Mouse (Mus musculus) neural tube, embryonic 15.5 days (tissue): ENCODE data around the gene Gusb. TPM values are rescaled to one million over a fixed set of nuclear protein-coding genes. Genes with fewer than 3 reads are reported as not detected.
"Not testable (repeated sequence)": the region's sequence is repeated elsewhere in the genome, so short reads cannot be mapped to it uniquely, and the experiment has no call there.

ENCODE experiments used
- ATAC-seq: fragments of 200-750 bp; cut with Nextera tagmentation; 2 replicates; pipeline ENCODE4 v1.8.0; 2017; ENCODE audit warnings: mild to moderate bottlenecking, moderate TSS enrichment, moderate library complexity; ENCODE audit not compliant: low FRiP score
- H3K27ac ChIP-seq: fragments of 300-500 bp; sonication (generic); replicated peaks from 2 replicates; pipeline ENCODE4 v1.5.1; 2015; ENCODE audit warnings: mild to moderate bottlenecking, inconsistent platforms
- H3K27me3 ChIP-seq: fragments of 300-500 bp; sonication (generic); replicated peaks from 2 replicates; pipeline ENCODE4 v1.6.1; 2015; ENCODE audit warnings: inconsistent platforms
- H3K36me3 ChIP-seq: fragments of 300-500 bp; sonication (generic); 2 replicates; pipeline ENCODE4 v1.6.1; 2015; ENCODE audit warnings: inconsistent platforms
- H3K4me1 ChIP-seq: fragments of 300-500 bp; sonication (generic); 2 replicates; pipeline ENCODE4 v1.6.1; 2015; ENCODE audit warnings: inconsistent platforms
- H3K4me2 ChIP-seq: fragments of 300-500 bp; sonication (generic); 2 replicates; pipeline ENCODE4 v1.6.1; 2015; ENCODE audit warnings: inconsistent platforms, mild to moderate bottlenecking, moderate library complexity
- H3K4me3 ChIP-seq: fragments of 300-500 bp; sonication (generic); replicated peaks from 2 replicates; pipeline ENCODE4 v1.5.1; 2015; ENCODE audit warnings: mild to moderate bottlenecking, inconsistent platforms
- H3K9ac ChIP-seq: fragments of 300-500 bp; sonication (generic); replicated peaks from 2 replicates; pipeline ENCODE4 v1.6.1; 2015; ENCODE audit warnings: mild to moderate bottlenecking, inconsistent platforms
- H3K9me3 ChIP-seq: fragments of 300-500 bp; sonication (generic); replicated peaks from 2 replicates; pipeline ENCODE4 v1.6.1; 2016; ENCODE audit warnings: inconsistent platforms
- WGBS: fragments of 180-500 bp; shearing (Covaris S2); methylation state at CpG from one replicate; pipeline ENCODE4 v1.1.7; 2015; ENCODE audit warnings: mixed read lengths; 5-methylcytosine and 5-hydroxymethylcytosine counted together
- polyA plus RNA-seq: library from polyadenylated mRNA; unstranded; fragments of >200 nt; fragmentation: Nextera tagmentation; extraction: Ambion mirVana; gene quantifications from 2 replicates; pipeline ENCODE4 v1.2.1, GENCODE M21; 2015

Gusb gene
- polyA plus RNA-seq, 1 experiment from 2014 or later: 37.8 TPM

- Histone ChIP-seq H3K9me3 (no peaks in the 10 kb centered on the region), H3K27ac (no peak overlapping the region), H3K4me3 (no peak overlapping the region), H3K4me2 (no peak overlapping the region), H3K36me3 (no peaks in the 10 kb centered on the region), H3K9ac (no peak overlapping the region), H3K4me1 (no peaks in the 10 kb centered on the region), H3K27me3 (no peaks in the 10 kb centered on the region)
- no peak for ATAC-seq
- 84% methylated on average over 4 of the region's 4 CpGs for whole genome bisulfite sequencing
These were observed 39.6 kb downstream of the Gusb start for GRCm38 (mm10) chr5:129963224-129963623.

GRCm38 (mm10) chr5:129955792-129956191, 47.1 kb downstream of the Gusb start:
- no peak overlapping the region for H3K4me2 ChIP-seq
- no peak overlapping the region for H3K27ac ChIP-seq
- H3K9ac ChIP-seq: no peak overlapping the region
- no peaks in the 10 kb centered on the region for H3K27me3 ChIP-seq
- no peaks in the 10 kb centered on the region for H3K9me3 ChIP-seq
- 86% methylated on average over 6 of the region's 6 CpGs for WGBS
- H3K36me3 ChIP-seq: no peaks in the 10 kb centered on the region
- H3K4me3 ChIP-seq: no peak overlapping the region
- H3K4me1 ChIP-seq: no peaks in the 10 kb centered on the region
- ATAC-seq: no peak

GRCm38 (mm10) chr5:129954473-129955254, 48.2 kb downstream of the Gusb start:
- H3K4me2 ChIP-seq: no peak overlapping the region
- no peak overlapping the region for H3K27ac ChIP-seq
- H3K4me1 ChIP-seq: no peaks in the 10 kb centered on the region
- H3K9me3 ChIP-seq: no peaks in the 10 kb centered on the region
- 91% methylated on average over 5 of the region's 5 CpGs for WGBS
- H3K27me3 ChIP-seq: no peaks in the 10 kb centered on the region
- no peak for ATAC-seq
- H3K9ac ChIP-seq: no peak overlapping the region
- H3K36me3 ChIP-seq: no peaks in the 10 kb centered on the region
- H3K4me3 ChIP-seq: no peak overlapping the region

- ATAC-seq: no peak
These were observed 50.7 kb downstream of the Gusb start for GRCm38 (mm10) chr5:129952143-129952542.

GRCm38 (mm10) chr5:129947528-129948033, 55.3 kb downstream of the Gusb start:
- ATAC-seq: no peak
- Histone ChIP-seq H3K27me3 (no peaks in the 10 kb centered on the region), H3K4me1 (peaks cover 7% of the 10 kb centered on the region), H3K4me3 (no peak overlapping the region), H3K9me3 (no peaks in the 10 kb centered on the region), H3K36me3 (no peaks in the 10 kb centered on the region), H3K4me2 (no peak overlapping the region), H3K27ac (no peak overlapping the region), H3K9ac (no peak overlapping the region)
- WGBS: 94% methylated on average over 2 of the region's 2 CpGs

More at GRCm38 (mm10) chr5:129952143-129952542, 50.7 kb downstream of the Gusb start:
- no peak overlapping the region for H3K9ac ChIP-seq
- no peaks in the 10 kb centered on the region for H3K36me3 ChIP-seq
- no peaks in the 10 kb centered on the region for H3K27me3 ChIP-seq
- WGBS: 93% methylated on average over 4 of the region's 4 CpGs
- no peaks in the 10 kb centered on the region for H3K4me1 ChIP-seq
- no peak overlapping the region for H3K27ac ChIP-seq
- H3K4me2 ChIP-seq: no peak overlapping the region
- no peaks in the 10 kb centered on the region for H3K9me3 ChIP-seq
- no peak overlapping the region for H3K4me3 ChIP-seq

GRCm38 (mm10) chr5:129943402-129943801, 59.4 kb downstream of the Gusb start:
- no peaks in the 10 kb centered on the region for H3K36me3 ChIP-seq
- no peak overlapping the region for H3K4me2 ChIP-seq
- H3K9me3 ChIP-seq: no peaks in the 10 kb centered on the region
- no peak for ATAC-seq
- H3K4me1 ChIP-seq: peaks cover 8% of the 10 kb centered on the region
- H3K27me3 ChIP-seq: no peaks in the 10 kb centered on the region
- H3K4me3 ChIP-seq: no peak overlapping the region
- no peak overlapping the region for H3K27ac ChIP-seq
- H3K9ac ChIP-seq: no peak overlapping the region
- 86% methylated on average over 1 of the region's 1 CpGs for WGBS

GRCm38 (mm10) chr5:129942073-129942939, 60.5 kb downstream of the Gusb start:
- peak; percentile 56 for ATAC-seq
- Histone ChIP-seq H3K9ac (peak overlapping the region; percentile 79), H3K4me2 (peak overlapping the region; percentile 71), H3K4me3 (peak overlapping the region; percentile 82), H3K27ac (peak overlapping the region; percentile 76)
- H3K9me3 ChIP-seq, H3K36me3 ChIP-seq, H3K27me3 ChIP-seq, H3K4me1 ChIP-seq: not testable (repeated sequence)
- under 1% methylated on average over 37 of the region's 82 CpGs for WGBS

GRCm38 (mm10) chr5:129941495-129942045, 61.3 kb downstream of the Gusb start, which contains the start of gene Vkorc1l1:
Gene Vkorc1l1, plus strand, starts transcription at chr5:129941970.
- peak within 1 kb of the TSS; percentile 82 for H3K4me3 ChIP-seq
- H3K27me3 ChIP-seq: no peaks in the 10 kb centered on the region
- peaks cover 8% of the 10 kb centered on the region for H3K4me1 ChIP-seq
- under 1% methylated on average over 51 of the region's 59 CpGs for WGBS
- no peaks in the 10 kb centered on the region for H3K9me3 ChIP-seq
- H3K27ac ChIP-seq: peak within 1 kb of the TSS; percentile 76
- no peaks in the 10 kb centered on the region for H3K36me3 ChIP-seq
- H3K9ac ChIP-seq: peak within 1 kb of the TSS; percentile 79
- ATAC-seq: peak; percentile 97
- H3K4me2 ChIP-seq: peak within 1 kb of the TSS; percentile 71

GRCm38 (mm10) chr5:129940736-129941494, 61.9 kb downstream of the Gusb start:
- Histone ChIP-seq H3K4me3 (peak overlapping the region; percentile 82), H3K9ac (peak overlapping the region; percentile 46), H3K4me1 (peaks cover 8% of the 10 kb centered on the region), H3K27me3 (no peaks in the 10 kb centered on the region), H3K4me2 (peak overlapping the region; percentile 61), H3K9me3 (no peaks in the 10 kb centered on the region), H3K27ac (peak overlapping the region; percentile 73), H3K36me3 (no peaks in the 10 kb centered on the region)
- 9% methylated on average over 9 of the region's 9 CpGs for WGBS
- no peak for ATAC-seq

- Histone ChIP-seq H3K36me3 (no peaks in the 10 kb centered on the region), H3K4me1 (peaks cover 8% of the 10 kb centered on the region), H3K4me3 (no peak overlapping the region), H3K9me3 (no peaks in the 10 kb centered on the region), H3K4me2 (no peak overlapping the region), H3K27me3 (no peaks in the 10 kb centered on the region), H3K9ac (no peak overlapping the region), H3K27ac (no peak overlapping the region)
- WGBS: 79% methylated on average over 2 of the region's 2 CpGs
- no peak for ATAC-seq
These were observed 62.6 kb downstream of the Gusb start for GRCm38 (mm10) chr5:129940281-129940680.
